Mouse (Mus musculus) hindbrain, embryonic 11.5 days (tissue): Measurements from ENCODE around the gene Rergl. TPM values are rescaled to one million over a fixed set of nuclear protein-coding genes. Genes with fewer than 3 reads are reported as not detected.
A peak's percentile ranks its signal among the peaks of the same experiment; 100 is the strongest.

Experiments
- ATAC-seq: fragments of 200-750 bp; cut with Nextera tagmentation; 2 replicates; pipeline ENCODE4 v1.8.0; 2017; ENCODE audit warnings: mild to moderate bottlenecking, moderate TSS enrichment, moderate library complexity; ENCODE audit not compliant: low FRiP score
- DNase-seq: peaks from one replicate; pipeline ENCODE4 v3.0.0-alpha.2; 2015; ENCODE audit warnings: low spot score
- H3K27ac ChIP-seq: fragments of 300-500 bp; sonication (generic); 2 replicates; pipeline ENCODE4 v1.5.1; 2014; ENCODE audit warnings: mild to moderate bottlenecking, low read depth, low read length
- H3K27me3 ChIP-seq: fragments of 300-500 bp; sonication (generic); 2 replicates; pipeline ENCODE4 v1.6.1; 2014; ENCODE audit warnings: mild to moderate bottlenecking, low read length, moderate library complexity, mixed read lengths; ENCODE audit not compliant: control insufficient read depth, insufficient read depth
- H3K36me3 ChIP-seq: fragments of 300-500 bp; sonication (generic); 2 replicates; pipeline ENCODE4 v1.6.1; 2014; ENCODE audit warnings: mild to moderate bottlenecking, low read length, moderate library complexity, mixed read lengths; ENCODE audit not compliant: control insufficient read depth, insufficient read depth
- H3K4me1 ChIP-seq: fragments of 300-500 bp; sonication (generic); replicated peaks from 2 replicates; pipeline ENCODE4 v1.6.1; 2014; ENCODE audit warnings: low read length, mixed read lengths; ENCODE audit not compliant: control insufficient read depth, insufficient read depth
- H3K4me2 ChIP-seq: fragments of 300-500 bp; sonication (generic); replicated peaks from 2 replicates; pipeline ENCODE4 v1.6.1; 2014; ENCODE audit warnings: mild to moderate bottlenecking, low read depth, low read length
- H3K4me3 ChIP-seq: fragments of 300-500 bp; sonication (generic); 2 replicates; pipeline ENCODE4 v1.5.1; 2014; ENCODE audit warnings: low read depth, low read length
- H3K9ac ChIP-seq: fragments of 300-500 bp; sonication (generic); 2 replicates; pipeline ENCODE4 v1.6.1; 2014; ENCODE audit warnings: low read depth, low read length
- H3K9me3 ChIP-seq: fragments of 300-500 bp; sonication (generic); 2 replicates; pipeline ENCODE4 v1.6.1; 2016; ENCODE audit warnings: low read length; ENCODE audit not compliant: control insufficient read depth
- WGBS: fragments of 180-500 bp; shearing (Covaris S2); extraction: QIAGEN DNeasy Blood & Tissue Kit; methylation state at CpG from one replicate; pipeline ENCODE4 v1.1.7; 2014; 5-methylcytosine and 5-hydroxymethylcytosine counted together
- polyA plus RNA-seq: library from polyadenylated mRNA; unstranded; fragments of >200 nt; fragmentation: Nextera tagmentation; extraction: Ambion mirVana; gene quantifications from 2 replicates; pipeline ENCODE4 v1.2.1, GENCODE M21; 2014

The Rergl gene
- polyA plus RNA-seq, 1 experiment from 2014 or later, result not detected

DNA sequence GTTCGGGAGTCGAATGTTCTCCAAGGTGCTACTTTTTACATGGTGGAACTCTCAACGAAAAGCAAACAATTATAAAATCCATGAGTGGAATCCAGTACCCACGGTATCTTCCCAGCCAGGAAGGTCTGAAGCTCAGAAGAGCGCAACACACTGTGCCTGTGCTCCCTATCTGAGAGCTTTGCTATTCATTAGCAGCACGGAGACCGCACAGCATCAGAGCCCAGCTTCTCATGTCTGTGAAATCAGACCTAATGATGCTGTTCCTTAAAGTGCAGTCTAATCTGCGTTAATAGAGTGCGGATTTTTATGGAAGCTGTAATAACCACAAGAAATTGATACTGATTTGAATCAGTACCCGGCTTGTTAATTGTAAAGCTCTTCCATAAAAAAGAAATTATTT is 41.3 kb downstream of the Rergl start:
- Histone ChIP-seq H3K27ac (no peak overlapping the region), H3K9me3 (no peaks in the 10 kb centered on the region), H3K36me3 (no peaks in the 10 kb centered on the region), H3K9ac (no peak overlapping the region), H3K27me3 (no peaks in the 10 kb centered on the region), H3K4me1 (no peaks in the 10 kb centered on the region), H3K4me3 (no peak overlapping the region), H3K4me2 (no peak overlapping the region)
- DNase-seq (no peak), ATAC-seq (no peak)
- 92% methylated on average over 10 of the region's 10 CpGs for WGBS

- no peak for DNase-seq
- H3K9me3 ChIP-seq, result no peaks in the 10 kb centered on the region
- H3K4me3 ChIP-seq, result no peak overlapping the region
- H3K27me3 ChIP-seq, result no peaks in the 10 kb centered on the region
- H3K4me1 ChIP-seq, result no peaks in the 10 kb centered on the region
- H3K27ac ChIP-seq, result no peak overlapping the region
- WGBS, result 83% methylated on average over 2 of the region's 2 CpGs
- no peaks in the 10 kb centered on the region for H3K36me3 ChIP-seq
- H3K4me2 ChIP-seq, result no peak overlapping the region
- no peak overlapping the region for H3K9ac ChIP-seq
- peak; percentile 50; the same call in 1 of the 2 replicates for ATAC-seq
Observed at GRCm38 (mm10) chr6:139443999-139444398, 57.8 kb downstream of the Rergl start.

Other genes with a start within 250 kb of the Rergl start
- 0.47 and 0.49 TPM in 2 replicates for gene Pik3c2g, start 85.2 kb upstream of the Rergl start, polyA plus RNA-seq